Mouse (Mus musculus): ENCODE data around the gene Glrx5.

- TF ChIP-seq EP300 (IDR thresholded peaks at IDR 0.05; ENCODE audit: low read length) (no peak), KAT2A (IDR thresholded peaks at IDR 0.05; ENCODE audit: insufficient replicate concordance, low read length) (no peak), CTCF (conservative IDR thresholded peaks at IDR 0.05 in 1 of 2, IDR thresholded peaks at IDR 0.05 in 1 of 2; ENCODE audit: low read depth in 2 of 2, low read length in 2 of 2) (no peak), POLR2A (IDR thresholded peaks at IDR 0.05; ENCODE audit: low read depth, low read length) (no peak), TCF12 (IDR thresholded peaks at IDR 0.05; ENCODE audit: low read depth, low read length) (no peak), MEF2A (IDR thresholded peaks at IDR 0.05; ENCODE audit: borderline replicate concordance, low read depth, low read length) (no peak), CHD1 (IDR thresholded peaks at IDR 0.05; ENCODE audit: low read depth, low read length) (no peak), HCFC1 (IDR thresholded peaks at IDR 0.05; ENCODE audit: low read depth, low read length) (no peak), NELFE (IDR thresholded peaks at IDR 0.05; ENCODE audit: low read depth, low read length) (no peak), ETS1 (conservative IDR thresholded peaks at IDR 0.05; ENCODE audit: low read depth, low read length) (no peak), PAX5 (IDR thresholded peaks at IDR 0.05; ENCODE audit: low read length) (no peak), MAFK (IDR thresholded peaks at IDR 0.05; ENCODE audit: insufficient replicate concordance, low read length) (no peak), POLR2AphosphoS2 (IDR thresholded peaks at IDR 0.05; ENCODE audit: low read depth, low read length) (no peak), JUN (IDR thresholded peaks at IDR 0.05; ENCODE audit: insufficient read depth, low read depth, low read length) (no peak)
Observed at GRCm38 (mm10) chr12:105043081-105043480, 10.6 kb downstream of the Glrx5 start.

Data from CH12.LX (cell line).